Mouse (Mus musculus): ENCODE data around the gene Ddn. TPM values are rescaled to one million over a fixed set of nuclear protein-coding genes. Genes with fewer than 3 reads are reported as not detected.

The Ddn gene
- 0.55 and 1.2 TPM in 2 replicates for polyA plus RNA-seq (2012; rRNA removed)

DNA sequence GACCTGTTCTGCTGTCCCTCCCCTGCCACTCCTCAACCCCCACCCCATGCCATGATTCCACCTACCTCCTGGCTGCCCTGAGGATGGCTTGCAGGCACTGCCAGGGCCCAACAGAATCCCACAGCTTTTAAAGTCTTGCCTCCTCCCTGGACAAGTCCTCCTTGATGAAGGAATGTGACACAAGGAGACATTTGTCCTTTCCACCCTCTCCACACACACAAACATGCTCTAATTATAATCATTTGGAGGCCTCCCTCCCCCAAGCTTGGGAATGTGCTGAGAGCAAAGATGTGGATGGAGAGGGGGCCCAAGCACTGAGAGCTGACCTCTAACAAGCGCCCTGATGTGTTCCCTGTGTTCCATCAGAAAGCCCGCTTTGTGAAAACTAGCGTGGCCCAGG is at the start of gene Ddn:
Ddn (minus strand) TSS at position 101 of the 400 bp plus-strand sequence.

DNA sequence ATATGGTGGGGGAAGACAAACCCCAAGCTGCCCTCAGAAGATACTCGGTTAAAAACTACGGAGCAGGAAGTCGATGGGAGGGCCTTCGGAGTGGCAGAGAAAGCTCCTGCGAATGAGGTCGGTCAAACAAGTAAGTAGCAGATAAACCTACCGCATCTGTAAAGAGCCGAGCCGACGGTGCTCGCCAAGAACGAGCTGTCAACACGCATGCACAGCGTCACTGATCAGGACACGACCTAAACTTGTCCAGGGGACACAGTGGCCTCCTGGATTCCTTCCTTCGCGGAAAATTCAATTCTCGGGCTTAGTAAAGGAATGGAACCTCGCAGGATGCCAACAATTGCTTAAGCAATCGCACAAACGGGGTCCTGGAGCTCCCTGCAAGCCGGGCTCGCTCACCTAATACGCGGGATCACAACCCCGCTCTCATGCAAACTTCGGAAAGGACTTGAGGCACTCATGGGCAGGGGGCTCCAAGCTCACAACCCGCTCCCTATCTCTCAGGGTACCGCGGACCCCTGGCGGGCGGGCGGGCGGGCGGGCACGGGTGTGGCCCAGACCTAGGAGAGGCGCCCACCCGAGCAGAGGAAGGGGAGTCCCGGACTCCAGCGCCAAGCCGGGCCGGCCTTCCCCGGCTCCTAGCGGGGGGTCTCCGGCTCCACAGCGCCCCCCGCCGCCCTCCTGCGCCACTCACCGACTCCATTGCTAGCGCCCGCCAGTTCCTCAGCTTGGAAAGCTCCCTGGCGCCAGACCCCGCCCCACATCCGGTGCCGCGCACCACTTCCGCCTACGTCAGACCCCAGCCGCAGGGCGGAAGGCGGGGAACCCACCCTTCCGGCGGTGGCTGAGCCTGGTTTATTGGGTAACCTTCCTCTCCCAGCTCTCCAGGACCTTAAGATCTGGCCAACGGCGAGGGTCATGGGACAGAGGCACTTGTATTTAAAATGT is 21.7 kb upstream of the Ddn start, which contains the start of gene Prkag1:
Prkag1 (minus strand) TSS at position 786 of the 948 bp plus-strand sequence.

DNA sequence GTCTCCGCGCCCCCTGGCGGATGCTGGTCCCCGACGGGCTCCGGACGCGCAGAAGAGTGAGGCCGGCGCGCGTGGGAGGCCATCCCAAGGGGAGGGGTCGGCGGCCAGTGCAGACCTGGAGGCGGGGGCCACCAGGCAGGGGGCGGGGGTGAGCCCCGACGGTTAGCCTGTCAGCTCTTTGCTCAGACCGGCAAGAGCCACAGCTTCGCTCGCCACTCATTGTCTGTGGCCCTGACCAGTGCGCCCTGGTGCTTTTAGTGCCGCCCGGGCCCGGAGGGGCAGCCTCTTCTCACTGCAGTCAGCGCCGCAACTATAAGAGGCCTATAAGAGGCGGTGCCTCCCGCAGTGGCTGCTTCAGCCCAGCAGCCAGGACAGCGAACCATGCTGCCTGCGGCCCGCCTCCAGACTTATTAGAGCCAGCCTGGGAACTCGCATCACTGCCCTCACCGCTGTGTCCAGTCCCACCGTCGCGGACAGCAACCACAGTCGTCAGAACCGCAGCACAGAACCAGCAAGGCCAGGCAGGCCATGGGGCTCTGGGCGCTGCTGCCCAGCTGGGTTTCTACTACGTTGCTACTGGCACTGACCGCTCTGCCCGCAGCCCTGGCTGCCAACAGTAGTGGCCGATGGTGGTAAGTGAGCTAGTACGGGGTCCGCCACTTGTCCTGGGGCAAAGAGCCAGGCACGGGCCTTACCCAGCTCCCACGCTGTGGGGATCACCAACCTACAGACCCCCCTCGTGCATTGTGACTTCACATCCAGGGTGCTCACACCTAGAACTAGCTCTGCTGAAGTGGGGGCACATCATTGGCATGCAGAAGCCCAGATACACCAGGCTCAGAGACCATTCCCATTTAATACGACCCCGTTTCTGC is 19.4 kb downstream of the Ddn start, which contains the start of gene Wnt1:
Wnt1 (plus strand) TSS at position 197 of the 875 bp plus-strand sequence.

DNA sequence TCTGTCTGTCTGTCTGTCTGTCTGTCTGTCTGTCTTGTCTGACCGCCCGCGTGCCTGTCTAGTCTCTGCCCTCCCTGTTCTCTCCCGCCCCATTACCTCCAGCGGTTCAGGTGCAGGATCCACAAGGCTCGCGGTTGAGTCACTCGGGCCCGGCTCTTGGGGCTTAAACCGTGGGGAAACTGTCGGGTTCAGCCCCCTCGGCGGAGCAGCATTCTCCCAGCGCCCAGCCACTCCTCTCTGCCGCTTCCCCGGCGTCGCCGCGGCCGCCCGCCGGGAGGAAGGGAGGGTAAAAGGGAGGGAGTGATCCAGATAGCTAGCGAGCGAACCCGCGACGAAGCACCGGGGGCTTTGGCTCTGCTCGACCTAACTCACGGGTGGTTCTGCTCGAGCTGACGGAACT is 31.5 kb downstream of the Ddn start, which contains the start of gene Wnt10b:
Wnt10b (minus strand) TSS at position 389 of the 400 bp plus-strand sequence.

DNA sequence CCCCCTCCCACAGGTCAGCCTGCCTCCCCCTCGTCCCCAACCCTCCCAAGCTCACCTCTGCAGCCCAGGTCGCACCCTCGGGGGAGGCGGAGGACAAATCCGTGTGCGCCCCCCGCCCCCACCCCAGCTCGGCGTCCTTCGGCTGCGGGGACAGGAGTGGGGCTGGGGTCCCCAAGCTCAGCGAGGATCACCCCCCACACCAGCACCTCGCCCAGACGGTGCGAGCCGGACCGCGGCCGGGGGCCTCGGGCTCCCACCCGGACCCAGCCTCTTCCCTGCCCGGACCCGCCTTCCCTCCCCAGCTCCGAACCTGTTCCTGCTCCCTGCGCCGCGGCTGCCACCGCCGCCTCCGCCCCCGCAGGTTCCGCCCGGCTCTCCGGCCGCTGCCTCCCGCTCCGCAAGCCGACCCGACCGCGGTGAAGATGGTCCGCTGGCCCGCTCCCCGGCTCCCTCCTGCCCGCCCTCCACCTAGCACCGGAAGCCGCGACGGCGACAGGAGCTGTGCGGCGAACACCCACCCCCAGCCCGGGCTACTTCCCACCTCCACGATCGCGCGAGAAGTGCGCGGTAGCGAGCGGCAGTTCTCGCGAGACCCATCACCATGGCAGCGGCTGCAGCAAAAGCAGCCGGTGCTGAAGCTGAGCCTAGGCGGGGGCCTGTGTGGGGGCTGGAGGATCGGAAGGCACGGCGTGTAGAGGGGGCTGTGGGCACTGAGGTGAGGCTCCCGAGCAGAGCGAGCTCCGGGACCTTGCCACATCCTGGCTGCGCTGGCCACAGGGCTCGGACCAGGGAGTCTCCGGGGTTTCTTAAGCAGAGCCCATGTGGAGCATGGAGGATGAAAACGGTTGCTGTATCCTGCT is 46.4 kb downstream of the Ddn start, which contains the start of gene Arf3:
Arf3 (minus strand) TSS at position 545 of the 860 bp plus-strand sequence.

Other genes with a start within 250 kb of the Ddn start
- 21.9 and 30.6 TPM in 2 replicates for gene Ccnt1, start 238.6 kb downstream of the Ddn start, polyA plus RNA-seq (2012; rRNA removed)
- not detected in 2 replicates for gene 4930415O20Rik, start 238.5 kb downstream of the Ddn start, polyA plus RNA-seq (2012; rRNA removed)
- gene Adcy6, start 199.4 kb downstream of the Ddn start, polyA plus RNA-seq (2012; rRNA removed), result 53.7 and 55.8 TPM in 2 replicates
- 75.3 and 102 TPM in 2 replicates for gene Cacnb3, start 178.7 kb downstream of the Ddn start, polyA plus RNA-seq (2012; rRNA removed)
- 66.3 and 99.5 TPM in 2 replicates for gene Ddx23, start 146.6 kb downstream of the Ddn start, polyA plus RNA-seq (2012; rRNA removed)
- gene Rnd1, start 132.0 kb downstream of the Ddn start, polyA plus RNA-seq (2012; rRNA removed), result 7.9 and 12.3 TPM in 2 replicates
- 0.70 and 1.4 TPM in 2 replicates for gene Ccdc65, start 101.3 kb downstream of the Ddn start, polyA plus RNA-seq (2012; rRNA removed)
- gene Fkbp11, start 81.3 kb downstream of the Ddn start, polyA plus RNA-seq (2012; rRNA removed), result 10.1 and 11.2 TPM in 2 replicates
- 72.2 and 83.4 TPM in 2 replicates for gene Arf3, start 46.3 kb downstream of the Ddn start, polyA plus RNA-seq (2012; rRNA removed)
- 0.72 and 2.0 TPM in 2 replicates for gene Wnt10b, start 31.3 kb downstream of the Ddn start, polyA plus RNA-seq (2012; rRNA removed)
- gene Wnt1, start 19.6 kb downstream of the Ddn start, polyA plus RNA-seq (2012; rRNA removed), result 3.5 and 7.9 TPM in 2 replicates
- 75.6 and 78.9 TPM in 2 replicates for gene Prkag1, start 22.0 kb upstream of the Ddn start, polyA plus RNA-seq (2012; rRNA removed)
- gene Kmt2d, start 61.7 kb upstream of the Ddn start, polyA plus RNA-seq (2012; rRNA removed), result 37.9 and 38.9 TPM in 2 replicates
- gene Rhebl1, start 85.0 kb upstream of the Ddn start, polyA plus RNA-seq (2012; rRNA removed), result 11.3 and 19.2 TPM in 2 replicates
- gene Dhh, start 89.0 kb upstream of the Ddn start, polyA plus RNA-seq (2012; rRNA removed), result 0.56 and 0.96 TPM in 2 replicates
- 57.1 and 72.0 TPM in 2 replicates for gene Lmbr1l, start 108.7 kb upstream of the Ddn start, polyA plus RNA-seq (2012; rRNA removed)
- gene Tuba1b, start 125.1 kb upstream of the Ddn start, polyA plus RNA-seq (2012; rRNA removed), result 2,005 and 2,656 TPM in 2 replicates
- 70.5 TPM in 1 of 2 replicates, not detected in the other for gene Gm49450, start 144.1 kb upstream of the Ddn start, polyA plus RNA-seq (2012; rRNA removed)
- 3,950 and 4,162 TPM in 2 replicates for gene Tuba1a, start 144.2 kb upstream of the Ddn start, polyA plus RNA-seq (2012; rRNA removed)
- gene Tuba1c, start 220.4 kb upstream of the Ddn start, polyA plus RNA-seq (2012; rRNA removed), result 112 and 136 TPM in 2 replicates
- gene Prph, start 245.7 kb upstream of the Ddn start, polyA plus RNA-seq (2012; rRNA removed), result 20.1 and 28.7 TPM in 2 replicates

Data from central nervous system, embryonic 11.5 days (tissue).